Mouse (Mus musculus) liver, postnatal 0 days (tissue): Measurements from ENCODE around the gene Rsph10b.

Source experiments
- CTCF ChIP-seq: sonication (generic); IDR thresholded peaks from 2 replicates; pipeline ENCODE4 v1.5.1; 2016; ENCODE audit warnings: antibody characterized with exemption, low read depth
- EP300 ChIP-seq: IDR thresholded peaks from 2 replicates; pipeline ENCODE4 v1.6.1; 2016; ENCODE audit warnings: antibody characterized with exemption, low read depth, mild to moderate bottlenecking

DNA sequence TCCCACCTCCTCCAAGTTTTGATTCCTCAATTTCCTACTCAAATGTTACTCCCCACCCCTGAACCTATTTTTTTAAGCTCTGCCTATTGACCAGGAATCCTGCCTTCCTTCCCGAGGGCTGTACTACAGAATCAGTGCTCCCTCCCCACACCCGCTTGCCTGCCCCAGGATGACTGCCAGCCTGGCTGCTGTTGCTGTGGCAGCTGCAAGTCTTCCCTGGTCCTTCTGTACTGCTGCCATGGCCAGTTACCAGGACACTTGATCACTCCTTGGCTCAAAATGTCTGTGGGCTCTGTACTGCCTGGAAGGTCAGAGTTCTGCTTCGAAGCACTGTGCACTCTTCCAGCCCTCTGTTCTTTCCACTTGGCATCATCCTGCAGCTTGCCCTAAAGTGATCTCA, 30.7 kb upstream of the Rsph10b start:
- TF ChIP-seq CTCF = no peak
- no peak for TF ChIP-seq EP300
